Mouse (Mus musculus) liver, adult 2 months (tissue): Measurements from ENCODE around the gene Car14. TPM values are rescaled to one million over a fixed set of nuclear protein-coding genes. Genes with fewer than 3 reads are reported as not detected.
"Not testable (repeated sequence)": the region's sequence is repeated elsewhere in the genome, so short reads cannot be mapped to it uniquely, and the experiment has no call there.

Experiments used
- DNase-seq: peaks from one replicate; pipeline ENCODE4 v3.0.0-alpha.2; 2011; ENCODE audit warnings: low read depth, low spot score; ENCODE audit errors: extremely low read depth
- H3K27ac ChIP-seq: fragments of 200-500 bp; replicated peaks from 2 replicates; pipeline ENCODE4 v1.5.1; 2012; ENCODE audit warnings: low read depth, mild to moderate bottlenecking, control low read depth, inconsistent platforms, low read length; ENCODE audit not compliant: insufficient read depth
- H3K27me3 ChIP-seq: fragments of 200-500 bp; 2 replicates; pipeline ENCODE4 v1.6.1; 2012; ENCODE audit warnings: mild to moderate bottlenecking, moderate library complexity, low read length, inconsistent platforms; ENCODE audit not compliant: control insufficient read depth, insufficient read depth
- H3K36me3 ChIP-seq: fragments of 200-500 bp; 2 replicates; pipeline ENCODE4 v1.6.1; 2012; ENCODE audit warnings: low read length, inconsistent platforms; ENCODE audit not compliant: control insufficient read depth, insufficient read depth
- H3K4me1 ChIP-seq: fragments of 200-500 bp; 2 replicates; pipeline ENCODE4 v1.6.1; 2011; ENCODE audit warnings: low read length; ENCODE audit not compliant: control insufficient read depth, insufficient read depth
- H3K4me3 ChIP-seq: fragments of 200-500 bp; 2 replicates; pipeline ENCODE4 v1.5.1; 2011; ENCODE audit warnings: low read depth, mild to moderate bottlenecking, control low read depth, low read length, moderate library complexity; ENCODE audit not compliant: insufficient read depth
- H3K79me2 ChIP-seq: fragments of 200-500 bp; 2 replicates; pipeline ENCODE4 v1.6.1; 2012; ENCODE audit warnings: inconsistent platforms, mild to moderate bottlenecking, low read length, moderate library complexity; ENCODE audit not compliant: control insufficient read depth, insufficient read depth
- H3K9ac ChIP-seq: fragments of 200-500 bp; 2 replicates; pipeline ENCODE4 v1.6.1; 2012; ENCODE audit warnings: low read depth, mild to moderate bottlenecking, control low read depth, inconsistent platforms, low read length
- CTCF ChIP-seq: fragments of 200-500 bp; IDR thresholded peaks from 2 replicates; pipeline ENCODE4 v1.5.1; 2011; ENCODE audit warnings: low read depth, low read length, control low read depth
- POLR2A ChIP-seq: fragments of 200-500 bp; IDR thresholded peaks from 2 replicates; pipeline ENCODE4 v1.6.1; 2011; ENCODE audit warnings: low read length, control low read depth; ENCODE audit not compliant: insufficient read depth; ENCODE audit errors: extremely low read depth
- WGBS: fragments of 180-500 bp; shearing (Covaris S2); methylation state at CpG from one replicate; pipeline ENCODE4 v1.1.7; 2018; 5-methylcytosine and 5-hydroxymethylcytosine counted together
- polyA plus RNA-seq: library from polyadenylated mRNA; depleted of rRNA; stranded (reverse); fragments of >200 nt; gene quantifications from 2 replicates; pipeline ENCODE4 v1.2.3, GENCODE M21; 2012
- total RNA-seq: library from RNA; depleted of rRNA; stranded (reverse); fragments of >200 nt; gene quantifications from 2 replicates; pipeline ENCODE4 v1.2.3, GENCODE M21; 2014

The Car14 gene
- total and polyA plus RNA-seq, 2 experiments: 24.5 to 47.9 TPM

DNA sequence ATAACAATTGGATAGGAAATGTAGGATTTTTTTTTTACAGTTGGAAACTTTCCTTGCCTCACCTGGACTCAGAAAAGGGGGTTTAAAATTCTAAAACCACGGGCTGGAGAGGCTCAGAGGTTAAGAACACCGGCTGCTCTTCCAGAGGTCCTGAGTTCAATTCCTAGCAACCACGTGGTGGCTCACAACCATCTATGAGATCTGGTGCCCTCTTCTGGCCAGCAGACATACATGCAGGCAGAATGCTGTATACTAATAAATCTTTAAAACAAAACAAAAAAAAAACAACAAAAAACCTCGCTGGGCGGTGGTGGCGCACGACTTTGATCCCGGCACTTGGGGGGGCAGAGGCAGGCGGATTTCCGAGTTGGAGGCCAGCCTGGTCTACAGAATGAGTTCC, 43.3 kb downstream of the Car14 start:
- WGBS: 76% methylated on average over 10 of the region's 10 CpGs

DNA sequence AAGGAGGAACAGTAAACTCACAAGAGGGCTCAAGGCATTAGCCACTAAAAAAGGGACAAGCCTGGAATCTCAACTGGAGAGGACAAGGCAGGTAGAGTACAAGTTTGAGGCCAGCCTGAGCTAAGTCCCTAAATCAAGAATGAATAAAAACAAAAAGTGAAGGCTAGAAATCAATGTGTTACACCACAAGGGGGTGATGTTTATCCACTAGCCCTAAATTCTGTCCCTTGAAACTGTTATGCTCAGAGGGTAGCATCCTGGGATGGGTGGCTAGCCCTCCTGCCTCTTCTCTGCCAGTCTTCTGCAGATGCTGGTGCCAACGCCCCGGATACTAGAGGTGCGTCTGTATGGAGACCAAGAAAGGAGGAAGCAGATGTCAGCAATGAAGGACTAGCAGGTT, 44.2 kb downstream of the Car14 start:
- no peak for DNase-seq
- TF ChIP-seq POLR2A (no peak), CTCF (0 out of 2 replicates have a peak, but pooled peaks have one; percentile 6)
- 80% methylated on average over 3 of the region's 3 CpGs for WGBS

More for the DNA sequence above, 43.3 kb downstream of the Car14 start:
- no peak overlapping the region for H3K9ac ChIP-seq
- no peaks in the 10 kb centered on the region; the same call in 1 of the 2 replicates for H3K79me2 ChIP-seq
- no peak overlapping the region for H3K4me3 ChIP-seq
- DNase-seq: no peak
- no peaks in the 10 kb centered on the region for H3K27me3 ChIP-seq
- H3K36me3 ChIP-seq: peaks cover 3% of the 10 kb centered on the region; the same call in 1 of the 2 replicates
- H3K4me1 ChIP-seq: peaks cover 7% of the 10 kb centered on the region
- TF ChIP-seq CTCF (0 out of 2 replicates have a peak, but pooled peaks have one; percentile 24), POLR2A (no peak)
- no peak overlapping the region for H3K27ac ChIP-seq

DNA sequence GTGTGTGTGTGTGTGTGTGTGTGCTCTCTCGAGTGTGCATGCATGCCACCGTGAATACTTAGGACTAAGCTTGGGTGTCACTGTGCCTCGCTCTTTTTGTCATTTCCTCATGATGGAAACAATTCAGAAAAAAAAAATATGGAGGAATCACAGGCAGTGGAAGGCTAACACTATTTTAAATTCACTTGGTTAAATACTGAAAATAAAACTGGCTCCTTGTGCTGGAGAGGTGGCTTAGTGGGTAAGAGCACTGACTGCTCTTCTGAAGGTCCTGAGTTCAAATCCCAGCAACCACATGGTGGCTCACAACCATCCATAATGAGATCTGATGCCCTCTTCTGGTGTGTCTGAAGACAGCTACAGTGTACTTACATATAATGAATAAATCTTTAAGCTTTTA, 46.2 kb downstream of the Car14 start:
- H3K9ac ChIP-seq, H3K27me3 ChIP-seq, H3K4me3 ChIP-seq, H3K4me1 ChIP-seq, H3K79me2 ChIP-seq, H3K36me3 ChIP-seq, H3K27ac ChIP-seq, DNase-seq: not testable (repeated sequence)
- 78% methylated on average over 3 of the region's 3 CpGs for WGBS

More for the DNA sequence above, 44.2 kb downstream of the Car14 start:
- Histone ChIP-seq H3K27ac (no peak overlapping the region), H3K4me3 (no peak overlapping the region), H3K9ac (no peak overlapping the region), H3K27me3 (no peaks in the 10 kb centered on the region), H3K4me1 (peaks cover 3% of the 10 kb centered on the region; the same call in 1 of the 2 replicates), H3K36me3 (peaks cover 3% of the 10 kb centered on the region; the same call in 1 of the 2 replicates), H3K79me2 (no peaks in the 10 kb centered on the region; the same call in 1 of the 2 replicates)

DNA sequence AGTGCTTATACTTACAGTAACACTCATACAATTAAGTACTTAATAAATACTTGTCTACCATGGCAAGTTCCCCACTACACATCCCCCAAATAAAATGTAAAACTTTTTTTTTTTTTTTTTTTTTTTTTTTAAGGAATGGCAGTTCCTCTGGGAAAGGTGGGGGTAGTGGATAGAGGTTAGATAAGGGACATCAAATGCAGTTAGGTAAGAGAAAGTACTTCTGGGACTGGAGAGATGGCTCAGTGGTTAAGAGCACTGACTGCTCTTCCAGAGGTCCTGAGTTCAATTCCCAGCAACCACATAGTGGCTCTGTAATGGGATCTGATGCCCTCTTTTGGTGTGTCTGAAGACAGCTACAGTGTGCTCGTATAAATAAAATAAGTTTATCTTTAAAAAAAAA, 47.4 kb downstream of the Car14 start:
- not testable (repeated sequence) for H3K27me3 ChIP-seq, H3K27ac ChIP-seq, H3K9ac ChIP-seq, H3K79me2 ChIP-seq, DNase-seq, H3K36me3 ChIP-seq, H3K4me3 ChIP-seq, H3K4me1 ChIP-seq
- WGBS: 88% methylated on average over 1 of the region's 1 CpGs

DNA sequence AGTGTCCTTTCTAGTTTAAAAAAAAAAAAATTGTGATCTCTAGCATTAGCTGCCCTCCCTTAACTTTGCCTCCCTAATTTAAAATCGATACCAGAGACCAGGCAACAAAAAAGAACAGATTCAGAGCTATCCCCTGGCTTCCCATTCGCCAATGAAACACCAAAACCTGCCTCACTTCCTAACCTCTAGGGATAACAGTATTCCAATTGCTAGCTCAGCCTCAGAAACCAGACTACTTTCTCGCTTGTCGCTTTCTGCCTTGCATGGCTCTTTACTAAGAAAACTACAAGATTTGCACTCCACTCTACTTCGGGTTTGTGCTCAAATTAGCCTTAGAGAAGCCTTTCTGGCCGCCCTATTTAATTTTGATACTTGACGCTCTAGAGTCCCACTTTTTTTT, 48.4 kb downstream of the Car14 start:
- Histone ChIP-seq H3K4me3 (peak overlapping the region; percentile 86), H3K4me1 (peaks cover 2% of the 10 kb centered on the region; the same call in 1 of the 2 replicates), H3K27me3 (no peaks in the 10 kb centered on the region), H3K9ac (peak overlapping the region; percentile 66), H3K79me2 (peaks cover 4% of the 10 kb centered on the region; the same call in 1 of the 2 replicates), H3K36me3 (peaks cover 16% of the 10 kb centered on the region), H3K27ac (peak overlapping the region; percentile 53)
- no peak for DNase-seq
- TF ChIP-seq CTCF (no peak), POLR2A (no peak)
- WGBS: 30% methylated on average over 7 of the region's 7 CpGs

DNA sequence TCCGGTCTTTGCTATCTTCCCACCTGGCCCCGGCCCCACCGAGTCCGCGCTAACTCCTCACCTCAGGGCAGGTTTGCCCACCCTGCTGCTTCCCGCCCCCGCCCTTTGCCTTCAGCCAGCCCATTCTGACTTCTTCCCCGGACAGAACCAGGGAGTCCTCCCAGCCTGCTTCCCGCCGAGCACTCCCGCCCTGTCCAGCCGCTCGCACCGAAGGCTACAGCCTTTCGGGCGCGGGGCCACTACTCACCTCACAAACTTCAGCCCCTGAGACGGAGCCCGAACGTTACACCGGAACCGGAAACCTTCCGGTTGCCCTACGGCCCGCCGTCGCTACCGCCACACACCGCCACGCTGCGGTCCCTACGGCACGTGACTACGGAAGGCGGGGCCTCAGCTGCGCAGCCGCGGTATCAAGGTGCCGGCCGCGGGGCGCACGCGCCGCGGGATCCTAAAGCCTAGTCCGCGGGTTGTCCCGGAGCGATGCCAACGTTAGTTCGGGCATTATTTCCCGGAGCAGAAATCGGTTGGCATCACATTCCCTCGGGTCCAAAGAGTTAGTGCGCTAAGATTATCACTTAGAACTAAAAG, 48.9 kb downstream of the Car14 start, which contains the start of gene Prpf3:
Gene Prpf3 (minus strand): TSS at position 384 of the 588 bp plus-strand sequence.
- DNase-seq: peak; percentile 81
- H3K79me2 ChIP-seq: peaks cover 4% of the 10 kb centered on the region; the same call in 1 of the 2 replicates
- H3K9ac ChIP-seq: peak within 1 kb of the TSS; percentile 94
- H3K27me3 ChIP-seq: no peaks in the 10 kb centered on the region
- TF ChIP-seq CTCF (no peak), POLR2A (peak; percentile 74)
- H3K36me3 ChIP-seq: peaks cover 22% of the 10 kb centered on the region
- peak within 1 kb of the TSS; percentile 86 for H3K4me3 ChIP-seq
- peaks cover 2% of the 10 kb centered on the region; the same call in 1 of the 2 replicates for H3K4me1 ChIP-seq
- peak within 1 kb of the TSS; percentile 53 for H3K27ac ChIP-seq
- under 1% methylated on average over 56 of the region's 56 CpGs for WGBS
